Mouse (Mus musculus): ENCODE data around the gene Tgds. TPM values are rescaled to one million over a fixed set of nuclear protein-coding genes. Genes with fewer than 3 reads are reported as not detected.

Gene Tgds
- polyA plus RNA-seq (2015; fragmentation: Nextera tagmentation; extraction: Ambion mirVana): 13.3 and 13.5 TPM in 2 replicates

DNA sequence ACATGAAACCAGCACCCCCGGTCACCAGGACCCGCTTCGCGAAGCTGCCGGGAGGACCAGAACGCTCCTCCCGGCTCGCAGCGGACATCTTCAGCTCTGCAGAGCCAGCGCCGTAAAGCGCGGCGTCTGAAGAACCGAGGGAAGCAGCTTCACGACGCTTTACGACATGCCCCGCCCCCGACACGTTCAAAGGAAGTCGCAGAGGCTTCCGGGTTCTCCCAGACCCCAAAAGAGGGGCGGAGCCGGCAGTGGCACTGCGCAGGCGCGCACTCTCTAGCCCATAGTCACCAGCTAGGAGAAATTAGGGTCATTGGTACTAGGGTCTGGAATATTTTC lies at the start of gene Tgds:
TSS of gene Tgds (minus strand) at position 114 of the 336 bp plus-strand sequence.
- Histone ChIP-seq H3K4me1 (replicated peaks) (peaks cover 44% of the 10 kb centered on the region), H3K4me3 (replicated peaks) (peak within 1 kb of the TSS; percentile 76), H3K4me2 (peak within 1 kb of the TSS; percentile 72), H3K27ac (replicated peaks) (no peak within 1 kb of the TSS; the same call in 1 of the 2 replicates), H3K36me3 (replicated peaks) (peaks cover 16% of the 10 kb centered on the region), H3K9ac (peak within 1 kb of the TSS; percentile 65), H3K27me3 (no peaks in the 10 kb centered on the region), H3K9me3 (replicated peaks) (no peaks in the 10 kb centered on the region)
- WGBS (ENCODE audit: insufficient replicate concordance): under 1% methylated on average over 28 of the region's 28 CpGs
- ATAC-seq (ENCODE audit: insufficient read depth): peak; percentile 63

DNA sequence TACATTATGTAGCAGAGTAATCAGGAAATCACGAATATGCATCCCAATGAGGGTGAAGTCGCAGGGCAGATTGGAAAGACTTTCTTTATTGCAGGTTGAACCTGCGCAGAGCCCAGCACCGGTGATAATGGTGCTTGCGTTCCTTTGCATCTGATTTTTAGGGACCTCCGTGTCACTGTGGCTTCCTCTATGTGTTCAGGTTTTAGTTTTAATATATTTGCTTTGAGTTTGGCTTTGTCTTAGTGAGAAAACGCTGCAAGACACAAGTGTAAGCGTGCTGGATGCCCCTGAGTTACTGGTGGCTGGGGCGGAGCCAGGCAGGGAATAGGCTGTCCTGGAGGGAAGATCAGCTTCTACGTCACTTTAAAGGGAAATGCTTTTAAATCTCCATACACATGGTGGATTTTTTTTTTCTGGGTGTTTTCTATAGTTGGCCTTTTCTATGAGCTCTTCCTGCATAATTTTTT lies 48.2 kb upstream of the Tgds start:
- H3K27me3 ChIP-seq: 0 out of 2 replicates have a peak, but pooled peaks cover 3% of the 10 kb centered on the region
- H3K9me3 ChIP-seq (replicated peaks): no peaks in the 10 kb centered on the region
- peak overlapping the region; percentile 61 for H3K4me3 ChIP-seq (replicated peaks)
- 0 out of 2 replicates have a peak overlapping the region, but pooled peaks have one; percentile 9 for H3K9ac ChIP-seq
- peak overlapping the region; percentile 77 for H3K4me2 ChIP-seq
- no peaks in the 10 kb centered on the region for H3K36me3 ChIP-seq (replicated peaks)
- peaks cover 17% of the 10 kb centered on the region for H3K4me1 ChIP-seq (replicated peaks)
- peak; percentile 74 for ATAC-seq (ENCODE audit: insufficient read depth)
- WGBS (ENCODE audit: insufficient replicate concordance): 6% methylated on average over 10 of the region's 10 CpGs
- 0 out of 2 replicates have a peak overlapping the region, but pooled peaks have one; percentile 29 for H3K27ac ChIP-seq (replicated peaks)

DNA sequence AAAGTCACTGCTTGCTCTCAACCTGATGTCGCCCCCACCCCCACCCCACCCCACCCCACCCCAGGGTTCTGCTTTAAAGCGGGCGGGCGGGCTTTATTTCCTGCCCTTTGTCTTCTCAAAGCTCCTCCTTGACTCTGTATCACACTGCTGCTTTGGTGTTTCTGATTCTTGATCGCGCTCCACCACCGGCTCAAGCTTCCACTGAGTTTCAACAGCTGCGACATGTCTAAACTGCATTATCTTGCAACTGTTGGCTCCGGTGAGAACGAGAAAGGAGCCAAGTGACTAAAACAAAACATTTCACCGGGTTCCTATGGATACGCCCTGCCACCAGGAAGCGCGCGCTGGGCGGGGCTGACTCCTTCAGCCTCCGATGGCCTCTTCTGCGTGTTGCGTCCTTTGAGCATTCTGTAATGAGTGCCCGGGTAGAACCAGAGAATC lies 47.6 kb upstream of the Tgds start:
- H3K9ac ChIP-seq: peak overlapping the region; percentile 35; the same call in 1 of the 2 replicates
- under 1% methylated on average over 20 of the region's 20 CpGs for WGBS (ENCODE audit: insufficient replicate concordance)
- ATAC-seq (ENCODE audit: insufficient read depth): peak; percentile 86
- H3K27ac ChIP-seq (replicated peaks): 0 out of 2 replicates have a peak overlapping the region, but pooled peaks have one; percentile 29
- H3K27me3 ChIP-seq: 0 out of 2 replicates have a peak, but pooled peaks cover 3% of the 10 kb centered on the region
- H3K4me3 ChIP-seq (replicated peaks): peak overlapping the region; percentile 61
- no peaks in the 10 kb centered on the region for H3K9me3 ChIP-seq (replicated peaks)
- peaks cover 17% of the 10 kb centered on the region for H3K4me1 ChIP-seq (replicated peaks)
- no peaks in the 10 kb centered on the region for H3K36me3 ChIP-seq (replicated peaks)
- H3K4me2 ChIP-seq: peak overlapping the region; percentile 77

- ATAC-seq (ENCODE audit: insufficient read depth): no peak
- H3K9me3 ChIP-seq (replicated peaks): no peaks in the 10 kb centered on the region
- 0 out of 2 replicates have a peak, but pooled peaks cover 3% of the 10 kb centered on the region for H3K27me3 ChIP-seq
- H3K4me1 ChIP-seq (replicated peaks): peaks cover 17% of the 10 kb centered on the region
- peak overlapping the region; percentile 61 for H3K4me3 ChIP-seq (replicated peaks)
- H3K4me2 ChIP-seq: peak overlapping the region; percentile 77
- no peaks in the 10 kb centered on the region for H3K36me3 ChIP-seq (replicated peaks)
- WGBS (ENCODE audit: insufficient replicate concordance): 42% methylated on average over 7 of the region's 7 CpGs
- H3K27ac ChIP-seq (replicated peaks): no peak overlapping the region
- H3K9ac ChIP-seq: peak overlapping the region; percentile 35; the same call in 1 of the 2 replicates
Observed at GRCm38 (mm10) chr14:118179701-118180100, 47.1 kb upstream of the Tgds start.

- no peak for ATAC-seq (ENCODE audit: insufficient read depth)
- H3K4me3 ChIP-seq (replicated peaks): no peak overlapping the region
- H3K4me1 ChIP-seq (replicated peaks): peaks cover 17% of the 10 kb centered on the region
- H3K4me2 ChIP-seq: no peak overlapping the region; the same call in 1 of the 2 replicates
- H3K27me3 ChIP-seq: 0 out of 2 replicates have a peak, but pooled peaks cover 3% of the 10 kb centered on the region
- 32% methylated on average over 1 of the region's 1 CpGs for WGBS (ENCODE audit: insufficient replicate concordance)
- no peaks in the 10 kb centered on the region for H3K9me3 ChIP-seq (replicated peaks)
- H3K9ac ChIP-seq: no peak overlapping the region
- H3K36me3 ChIP-seq (replicated peaks): no peaks in the 10 kb centered on the region
- H3K27ac ChIP-seq (replicated peaks): no peak overlapping the region
Observed at GRCm38 (mm10) chr14:118179251-118179650, 46.7 kb upstream of the Tgds start.

DNA sequence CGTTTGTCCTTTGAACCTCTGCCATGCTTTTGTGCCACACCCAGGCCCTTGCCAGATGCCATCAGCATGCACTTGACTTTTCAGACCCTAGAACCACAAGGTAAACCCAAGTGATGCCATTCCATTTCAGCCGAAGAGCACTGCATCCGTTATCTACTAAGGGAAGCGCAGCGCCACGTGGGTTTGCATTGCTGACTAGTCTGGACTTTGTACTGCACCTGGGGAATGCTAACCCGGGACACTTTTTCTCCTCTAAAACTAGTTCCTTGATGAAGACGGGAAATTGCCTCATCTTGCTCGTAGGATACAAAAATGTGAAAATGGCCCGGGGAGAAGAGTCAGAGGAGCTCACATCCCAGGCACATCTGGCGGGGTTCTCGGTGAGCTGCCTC lies 43.1 kb upstream of the Tgds start:
- whole genome bisulfite sequencing (ENCODE audit: insufficient replicate concordance): 70% methylated on average over 12 of the region's 12 CpGs
- H3K27me3 ChIP-seq: 0 out of 2 replicates have a peak, but pooled peaks cover 3% of the 10 kb centered on the region
- H3K4me2 ChIP-seq: no peak overlapping the region
- no peak overlapping the region for H3K27ac ChIP-seq (replicated peaks)
- no peak for ATAC-seq (ENCODE audit: insufficient read depth)
- H3K36me3 ChIP-seq (replicated peaks): no peaks in the 10 kb centered on the region
- H3K9ac ChIP-seq: no peak overlapping the region
- peaks cover 12% of the 10 kb centered on the region for H3K4me1 ChIP-seq (replicated peaks)
- H3K4me3 ChIP-seq (replicated peaks): no peak overlapping the region
- H3K9me3 ChIP-seq (replicated peaks): no peaks in the 10 kb centered on the region

GRCm38 (mm10) chr14:118175071-118175693 lies 42.6 kb upstream of the Tgds start:
- no peak overlapping the region for H3K9ac ChIP-seq
- no peak overlapping the region for H3K27ac ChIP-seq (replicated peaks)
- 79% methylated on average over 30 of the region's 30 CpGs for WGBS (ENCODE audit: insufficient replicate concordance)
- 0 out of 2 replicates have a peak, but pooled peaks cover 3% of the 10 kb centered on the region for H3K27me3 ChIP-seq
- peaks cover 7% of the 10 kb centered on the region for H3K4me1 ChIP-seq (replicated peaks)
- H3K9me3 ChIP-seq (replicated peaks): no peaks in the 10 kb centered on the region
- H3K4me2 ChIP-seq: no peak overlapping the region
- no peaks in the 10 kb centered on the region for H3K36me3 ChIP-seq (replicated peaks)
- no peak for ATAC-seq (ENCODE audit: insufficient read depth)
- no peak overlapping the region for H3K4me3 ChIP-seq (replicated peaks)

DNA sequence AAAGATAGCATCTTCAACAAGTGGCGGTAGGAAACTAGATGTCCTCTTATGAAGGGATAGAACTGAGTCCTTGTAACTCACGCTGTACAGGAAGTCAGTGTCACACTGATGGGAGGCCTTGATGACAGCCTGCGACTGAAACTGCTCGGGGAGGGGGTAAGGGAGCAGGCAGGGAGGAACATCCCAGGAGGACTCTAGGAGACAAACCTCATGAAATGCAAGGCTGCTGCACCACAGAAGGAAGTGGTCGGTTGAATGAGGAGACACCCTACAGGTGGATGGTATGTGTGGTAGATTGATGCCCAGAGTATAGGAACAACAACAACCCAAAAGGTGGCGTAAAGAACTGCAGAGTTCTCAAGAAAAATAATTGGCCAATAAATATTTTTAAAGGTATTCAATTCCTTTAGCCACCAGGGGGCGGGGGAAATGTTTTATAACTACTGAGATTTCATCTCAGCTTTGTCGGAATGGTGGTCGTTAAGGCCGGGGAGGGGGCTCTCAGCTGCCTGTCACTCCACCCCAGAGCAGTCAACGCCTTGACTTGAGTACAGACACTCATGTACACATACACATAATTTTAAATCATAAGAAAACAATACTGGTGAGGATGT lies 41.1 kb upstream of the Tgds start:
- Histone ChIP-seq H3K36me3 (replicated peaks) (no peaks in the 10 kb centered on the region), H3K27ac (replicated peaks) (no peak overlapping the region), H3K9ac (no peak overlapping the region), H3K9me3 (replicated peaks) (no peaks in the 10 kb centered on the region), H3K27me3 (0 out of 2 replicates have a peak, but pooled peaks cover under 1% of the 10 kb centered on the region), H3K4me1 (replicated peaks) (no peaks in the 10 kb centered on the region), H3K4me2 (no peak overlapping the region), H3K4me3 (replicated peaks) (no peak overlapping the region)
- ATAC-seq (ENCODE audit: insufficient read depth): no peak
- WGBS (ENCODE audit: insufficient replicate concordance): 46% methylated on average over 11 of the region's 11 CpGs

GRCm38 (mm10) chr14:118168776-118169175 lies 36.2 kb upstream of the Tgds start:
- Histone ChIP-seq H3K9ac (no peak overlapping the region), H3K4me1 (replicated peaks) (no peaks in the 10 kb centered on the region), H3K4me3 (replicated peaks) (no peak overlapping the region), H3K9me3 (replicated peaks) (no peaks in the 10 kb centered on the region), H3K4me2 (no peak overlapping the region), H3K27ac (replicated peaks) (no peak overlapping the region), H3K36me3 (replicated peaks) (no peaks in the 10 kb centered on the region), H3K27me3 (no peaks in the 10 kb centered on the region)
- no peak for ATAC-seq (ENCODE audit: insufficient read depth)
- 77% methylated on average over 4 of the region's 4 CpGs for WGBS (ENCODE audit: insufficient replicate concordance)

GRCm38 (mm10) chr14:118162640-118163039 lies 30.1 kb upstream of the Tgds start:
- Histone ChIP-seq H3K4me3 (replicated peaks) (no peak overlapping the region), H3K9ac (no peak overlapping the region), H3K9me3 (replicated peaks) (no peaks in the 10 kb centered on the region), H3K27ac (replicated peaks) (no peak overlapping the region), H3K4me1 (replicated peaks) (no peaks in the 10 kb centered on the region), H3K4me2 (no peak overlapping the region), H3K27me3 (no peaks in the 10 kb centered on the region), H3K36me3 (replicated peaks) (peaks cover 28% of the 10 kb centered on the region)
- no peak for ATAC-seq (ENCODE audit: insufficient read depth)
- 79% methylated on average over 14 of the region's 14 CpGs for WGBS (ENCODE audit: insufficient replicate concordance)

GRCm38 (mm10) chr14:118161751-118162150 lies 29.2 kb upstream of the Tgds start:
- H3K36me3 ChIP-seq (replicated peaks): peaks cover 28% of the 10 kb centered on the region

More at GRCm38 (mm10) chr14:118161751-118162150, 29.2 kb upstream of the Tgds start:
- no peak for ATAC-seq (ENCODE audit: insufficient read depth)
- Histone ChIP-seq H3K27ac (replicated peaks) (no peak overlapping the region), H3K4me3 (replicated peaks) (no peak overlapping the region), H3K4me2 (no peak overlapping the region), H3K9ac (no peak overlapping the region), H3K27me3 (no peaks in the 10 kb centered on the region), H3K9me3 (replicated peaks) (no peaks in the 10 kb centered on the region), H3K4me1 (replicated peaks) (no peaks in the 10 kb centered on the region)
- WGBS (ENCODE audit: insufficient replicate concordance): 74% methylated on average over 3 of the region's 3 CpGs
